Mouse (Mus musculus) cortical plate, adult 2 months (tissue): ENCODE results near the gene Rarres2.

Experiments used
- CTCF ChIP-seq: fragments of 200-500 bp; IDR thresholded peaks from 2 replicates; pipeline ENCODE4 v1.5.1; 2011; ENCODE audit warnings: mild to moderate bottlenecking, control low read depth, low read length; ENCODE audit not compliant: insufficient read depth; ENCODE audit errors: extremely low read depth
- POLR2A ChIP-seq: fragments of 200-500 bp; IDR thresholded peaks from 2 replicates; pipeline ENCODE4 v1.6.1; 2011; ENCODE audit warnings: mild to moderate bottlenecking, low read length, control low read depth; ENCODE audit not compliant: insufficient read depth; ENCODE audit errors: extremely low read depth

- TF ChIP-seq POLR2A (no peak), CTCF (no peak)
Measured at GRCm38 (mm10) chr6:48566312-48566711, 6.3 kb downstream of the Rarres2 start.
